Mouse (Mus musculus) heart, postnatal 4 days (tissue): ENCODE results near the gene Syndig1l. TPM values are rescaled to one million over a fixed set of nuclear protein-coding genes. Genes with fewer than 3 reads are reported as not detected.

Experiments used
- DNase-seq: peaks from one replicate; pipeline ENCODE4 v3.0.0; 2021
- total RNA-seq, 2 experiments: library from RNA; stranded (reverse); gene quantifications; 2 replicates each; pipeline ENCODE4 v1.2.3; 2021

The Syndig1l gene
- total RNA-seq, 2 experiments from 2014 or later = not detected

- DNase-seq = no peak
Measured at GRCm38 (mm10) chr12:84674666-84675526, 23.7 kb downstream of the Syndig1l start.

- no peak for DNase-seq
Measured at GRCm38 (mm10) chr12:84671646-84672045, 27.0 kb downstream of the Syndig1l start.

- DNase-seq = no peak
Measured at GRCm38 (mm10) chr12:84670555-84670954, 28.1 kb downstream of the Syndig1l start.

GRCm38 (mm10) chr12:84653912-84654311 is 44.7 kb downstream of the Syndig1l start:
- peak; percentile 73 for DNase-seq

GRCm38 (mm10) chr12:84650234-84650633 is 48.4 kb downstream of the Syndig1l start:
- peak; percentile 20 for DNase-seq

GRCm38 (mm10) chr12:84640654-84641053 is 58.0 kb downstream of the Syndig1l start, which contains the start of gene Vrtn:
Vrtn (plus strand) TSS chr12:84641019.
- DNase-seq = no peak

GRCm38 (mm10) chr12:84640253-84640652 is 58.4 kb downstream of the Syndig1l start:
- DNase-seq = no peak

- no peak for DNase-seq
Measured at GRCm38 (mm10) chr12:84631867-84632266, 66.8 kb downstream of the Syndig1l start.

Other genes with a start within 250 kb of the Syndig1l start
- 10 to 100 TPM; 44.4 to 46.2 TPM for gene Aldh6a1, start 247.8 kb downstream of the Syndig1l start, total RNA-seq
- 1 to 10 TPM; 7.2 to 7.9 TPM for gene Lin52, start 247.4 kb downstream of the Syndig1l start, total RNA-seq
- not detected for gene Vsx2, start 129.1 kb downstream of the Syndig1l start, total RNA-seq
- gene Abcd4, start 81.4 kb downstream of the Syndig1l start, total RNA-seq = 1 to 10 TPM; 5.8 to 6.0 TPM
- not detected for gene Vrtn, start 57.8 kb downstream of the Syndig1l start, total RNA-seq
- 10 to 100 TPM; 42.6 to 45.3 TPM for gene Npc2, start 74.3 kb upstream of the Syndig1l start, total RNA-seq
- gene Isca2, start 74.4 kb upstream of the Syndig1l start, total RNA-seq = 10 to 100 TPM; 72.9 to 75.3 TPM
- gene Ltbp2, start 177.7 kb upstream of the Syndig1l start, total RNA-seq = 1 to 10 TPM; 7.6 to 8.9 TPM